Mouse (Mus musculus): ENCODE measurements around the gene Tsc22d1.

Gene Tsc22d1

GRCm38 (mm10) chr14:76518217-76518616 is 103.5 kb downstream of the Tsc22d1 start:
- DNase-seq (ENCODE audit: low read depth): no peak

GRCm38 (mm10) chr14:76520606-76521005 is 105.8 kb downstream of the Tsc22d1 start:
- DNase-seq (ENCODE audit: low read depth): no peak

GRCm38 (mm10) chr14:76521308-76521707 is 106.5 kb downstream of the Tsc22d1 start:
- DNase-seq (ENCODE audit: low read depth): no peak

- no peak for DNase-seq (ENCODE audit: low read depth)
Observed at GRCm38 (mm10) chr14:76523344-76523743, 108.6 kb downstream of the Tsc22d1 start.

- DNase-seq (ENCODE audit: low read depth): no peak
Observed at GRCm38 (mm10) chr14:76526467-76526866, 111.7 kb downstream of the Tsc22d1 start.

- DNase-seq (ENCODE audit: low read depth): no peak
Observed at GRCm38 (mm10) chr14:76527030-76527719, 112.4 kb downstream of the Tsc22d1 start.

- no peak for DNase-seq (ENCODE audit: low read depth)
Observed at GRCm38 (mm10) chr14:76527758-76528313, 113.1 kb downstream of the Tsc22d1 start.

- DNase-seq (ENCODE audit: low read depth): no peak
Observed at GRCm38 (mm10) chr14:76528641-76529040, 113.9 kb downstream of the Tsc22d1 start.

- DNase-seq (ENCODE audit: low read depth): no peak
Observed at GRCm38 (mm10) chr14:76531027-76531660, 116.4 kb downstream of the Tsc22d1 start.

GRCm38 (mm10) chr14:76532257-76533169 is 117.8 kb downstream of the Tsc22d1 start:
- DNase-seq (ENCODE audit: low read depth): peak; percentile 12

- DNase-seq (ENCODE audit: low read depth): peak; percentile 8
Observed at GRCm38 (mm10) chr14:76533170-76533815, 118.5 kb downstream of the Tsc22d1 start.

- DNase-seq (ENCODE audit: low read depth): no peak
Observed at GRCm38 (mm10) chr14:76535096-76535495, 120.3 kb downstream of the Tsc22d1 start.

GRCm38 (mm10) chr14:76536921-76537320 is 122.2 kb downstream of the Tsc22d1 start:
- no peak for DNase-seq (ENCODE audit: low read depth)

GRCm38 (mm10) chr14:76540005-76540670 is 125.4 kb downstream of the Tsc22d1 start:
- no peak for DNase-seq (ENCODE audit: low read depth)

GRCm38 (mm10) chr14:76541341-76541740 is 126.6 kb downstream of the Tsc22d1 start:
- no peak for DNase-seq (ENCODE audit: low read depth)

- no peak for DNase-seq (ENCODE audit: low read depth)
Observed at GRCm38 (mm10) chr14:76544136-76544535, 129.4 kb downstream of the Tsc22d1 start.

- no peak for DNase-seq (ENCODE audit: low read depth)
Observed at GRCm38 (mm10) chr14:76555263-76556030, 140.7 kb downstream of the Tsc22d1 start.

- peak; percentile 31 for DNase-seq (ENCODE audit: low read depth)
Observed at GRCm38 (mm10) chr14:76556031-76556851, 141.5 kb downstream of the Tsc22d1 start.

GRCm38 (mm10) chr14:76556852-76557208 is 142.1 kb downstream of the Tsc22d1 start, which contains the start of gene Serp2:
Serp2 (minus strand) TSS chr14:76556889.
- no peak for DNase-seq (ENCODE audit: low read depth)

Data from naive thymus-derived CD4-positive, alpha-beta T cell, adult 2 months (primary cell).